Mouse (Mus musculus) embryonic facial prominence, embryonic 14.5 days (tissue): ENCODE data around the gene Pld6. TPM values are rescaled to one million over a fixed set of nuclear protein-coding genes. Genes with fewer than 3 reads are reported as not detected.
"Not testable (repeated sequence)": the region's sequence is repeated elsewhere in the genome, so short reads cannot be mapped to it uniquely, and the experiment has no call there.

Experiments used
- ATAC-seq: fragments of 200-750 bp; cut with Nextera tagmentation; 2 replicates; pipeline ENCODE4 v1.8.0; 2017; ENCODE audit warnings: low read depth, moderate number of reproducible peaks, moderate TSS enrichment
- DNase-seq: peaks from one replicate; pipeline ENCODE4 v3.0.0-alpha.2; 2015; ENCODE audit warnings: low spot score
- H3K27ac ChIP-seq: fragments of 300-500 bp; sonication (generic); replicated peaks from 2 replicates; pipeline ENCODE4 v1.5.1; 2014; ENCODE audit warnings: low read depth, mild to moderate bottlenecking, low read length, moderate library complexity
- H3K27me3 ChIP-seq: fragments of 300-500 bp; sonication (generic); replicated peaks from 2 replicates; pipeline ENCODE4 v1.6.1; 2014; ENCODE audit warnings: low read length; ENCODE audit not compliant: control insufficient read depth, insufficient read depth
- H3K36me3 ChIP-seq: fragments of 300-500 bp; sonication (generic); 2 replicates; pipeline ENCODE4 v1.6.1; 2014; ENCODE audit warnings: low read length, mixed read lengths; ENCODE audit not compliant: control insufficient read depth, insufficient read depth
- H3K4me1 ChIP-seq: fragments of 300-500 bp; sonication (generic); 2 replicates; pipeline ENCODE4 v1.6.1; 2014; ENCODE audit warnings: antibody characterized with exemption, low read length; ENCODE audit not compliant: control insufficient read depth, insufficient read depth
- H3K4me2 ChIP-seq: fragments of 300-500 bp; sonication (generic); 2 replicates; pipeline ENCODE4 v1.6.1; 2014; ENCODE audit warnings: low read depth, mild to moderate bottlenecking, low read length, moderate library complexity, mixed read lengths
- H3K4me3 ChIP-seq: fragments of 300-500 bp; sonication (generic); 2 replicates; pipeline ENCODE4 v1.5.1; 2014; ENCODE audit warnings: low read depth, mild to moderate bottlenecking, low read length
- H3K9ac ChIP-seq: fragments of 300-500 bp; sonication (generic); 2 replicates; pipeline ENCODE4 v1.6.1; 2014; ENCODE audit warnings: low read depth, mild to moderate bottlenecking, low read length, moderate library complexity, mixed read lengths
- H3K9me3 ChIP-seq: fragments of 300-500 bp; sonication (generic); 2 replicates; pipeline ENCODE4 v1.6.1; 2016; ENCODE audit warnings: low read length; ENCODE audit not compliant: control insufficient read depth
- WGBS: fragments of 180-500 bp; shearing (Covaris S2); extraction: QIAGEN DNeasy Blood & Tissue Kit; methylation state at CpG from one replicate; pipeline ENCODE4 v1.1.7; 2014; 5-methylcytosine and 5-hydroxymethylcytosine counted together
- polyA plus RNA-seq: library from polyadenylated mRNA; unstranded; fragments of >200 nt; fragmentation: Nextera tagmentation; extraction: Ambion mirVana; gene quantifications from 2 replicates; pipeline ENCODE4 v1.2.1, GENCODE M21; 2014

Pld6 gene
- polyA plus RNA-seq, 1 experiment from 2014 or later = 1.3 TPM

DNA sequence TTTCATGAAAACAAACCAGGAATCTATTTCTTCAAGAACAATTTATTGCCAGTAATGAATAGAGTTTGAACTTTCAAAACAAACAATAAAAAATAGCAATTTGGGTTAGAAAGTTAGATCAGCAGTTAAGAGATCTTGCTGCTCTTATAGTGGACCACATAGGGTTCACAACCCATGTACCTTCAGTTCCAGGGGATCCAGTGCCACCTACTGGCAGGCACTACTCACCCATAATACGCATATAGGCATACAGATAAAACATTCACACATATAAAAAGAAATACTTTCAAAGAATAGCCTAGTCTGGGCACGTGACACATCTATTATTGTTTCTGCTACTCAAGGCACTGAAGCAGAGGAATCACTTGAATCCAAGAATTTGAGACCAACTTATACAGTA lies 40.8 kb downstream of the Pld6 start:
- no peaks in the 10 kb centered on the region for H3K9me3 ChIP-seq
- no peak overlapping the region for H3K9ac ChIP-seq
- H3K36me3 ChIP-seq = peaks cover 78% of the 10 kb centered on the region
- H3K4me3 ChIP-seq = no peak overlapping the region
- ATAC-seq (no peak), DNase-seq (peak; percentile 53)
- H3K27ac ChIP-seq = no peak overlapping the region
- WGBS = 88% methylated on average over 2 of the region's 2 CpGs
- H3K4me1 ChIP-seq = no peaks in the 10 kb centered on the region
- H3K4me2 ChIP-seq = no peak overlapping the region
- no peaks in the 10 kb centered on the region for H3K27me3 ChIP-seq

DNA sequence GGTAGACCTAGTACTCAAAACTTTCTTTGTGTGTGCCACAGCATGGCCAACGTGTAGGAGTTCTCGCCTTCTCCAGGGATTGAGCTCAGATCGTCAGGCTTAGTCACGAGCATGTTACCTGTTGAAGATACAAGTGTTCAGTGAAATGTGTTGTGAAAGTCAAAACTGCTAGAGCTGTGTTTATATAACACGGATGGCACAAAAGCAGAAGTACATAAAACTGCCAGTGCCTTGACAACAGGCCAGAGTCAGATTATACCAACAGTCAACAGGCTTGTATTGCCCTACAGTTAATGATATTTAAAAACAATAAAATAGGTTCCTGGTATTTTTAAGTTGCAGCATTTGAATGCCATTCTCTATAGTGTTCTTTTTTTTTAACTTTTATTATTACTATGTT lies 41.6 kb downstream of the Pld6 start:
- DNase-seq (no peak), ATAC-seq (no peak)
- H3K4me2 ChIP-seq = no peak overlapping the region
- peaks cover 81% of the 10 kb centered on the region for H3K36me3 ChIP-seq
- no peak overlapping the region for H3K27ac ChIP-seq
- no peaks in the 10 kb centered on the region for H3K4me1 ChIP-seq
- no peak overlapping the region for H3K9ac ChIP-seq
- H3K4me3 ChIP-seq = no peak overlapping the region
- no peaks in the 10 kb centered on the region for H3K27me3 ChIP-seq
- WGBS = 93% methylated on average over 5 of the region's 5 CpGs
- H3K9me3 ChIP-seq = no peaks in the 10 kb centered on the region

- DNase-seq (peak; percentile 8), ATAC-seq (no peak)
- 90% methylated on average over 4 of the region's 4 CpGs for WGBS
- Histone ChIP-seq H3K4me1 (no peaks in the 10 kb centered on the region), H3K4me2 (no peak overlapping the region), H3K36me3 (peaks cover 84% of the 10 kb centered on the region), H3K27ac (no peak overlapping the region), H3K27me3 (no peaks in the 10 kb centered on the region), H3K4me3 (no peak overlapping the region), H3K9ac (no peak overlapping the region), H3K9me3 (no peaks in the 10 kb centered on the region)
These were observed 43.1 kb downstream of the Pld6 start for GRCm38 (mm10) chr11:59744374-59744773.

DNA sequence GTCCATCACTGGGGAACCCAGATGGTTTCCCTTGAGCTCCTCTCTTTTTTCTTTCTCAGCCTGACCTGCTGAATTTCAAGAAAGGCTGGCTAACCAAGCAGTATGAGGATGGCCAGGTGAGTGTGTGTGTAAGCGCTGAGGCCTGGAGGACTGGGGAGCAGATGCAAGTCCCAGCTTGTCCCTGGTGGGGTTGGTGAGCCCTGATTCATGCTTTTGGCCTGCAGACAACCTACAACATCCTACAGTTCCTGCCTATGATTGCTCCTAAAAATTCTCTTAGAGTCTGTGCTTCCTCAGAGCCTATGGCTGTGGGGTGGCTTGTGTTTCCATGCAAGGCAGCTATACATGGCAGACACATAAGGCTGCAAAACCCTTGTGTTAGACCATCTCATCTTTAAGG lies 43.7 kb downstream of the Pld6 start:
- Histone ChIP-seq H3K36me3 (peaks cover 84% of the 10 kb centered on the region), H3K27ac (no peak overlapping the region), H3K27me3 (no peaks in the 10 kb centered on the region), H3K9ac (no peak overlapping the region), H3K4me2 (no peak overlapping the region), H3K4me1 (no peaks in the 10 kb centered on the region), H3K9me3 (no peaks in the 10 kb centered on the region), H3K4me3 (no peak overlapping the region)
- ATAC-seq (no peak), DNase-seq (peak; percentile 3)
- 89% methylated on average over 1 of the region's 1 CpGs for WGBS

DNA sequence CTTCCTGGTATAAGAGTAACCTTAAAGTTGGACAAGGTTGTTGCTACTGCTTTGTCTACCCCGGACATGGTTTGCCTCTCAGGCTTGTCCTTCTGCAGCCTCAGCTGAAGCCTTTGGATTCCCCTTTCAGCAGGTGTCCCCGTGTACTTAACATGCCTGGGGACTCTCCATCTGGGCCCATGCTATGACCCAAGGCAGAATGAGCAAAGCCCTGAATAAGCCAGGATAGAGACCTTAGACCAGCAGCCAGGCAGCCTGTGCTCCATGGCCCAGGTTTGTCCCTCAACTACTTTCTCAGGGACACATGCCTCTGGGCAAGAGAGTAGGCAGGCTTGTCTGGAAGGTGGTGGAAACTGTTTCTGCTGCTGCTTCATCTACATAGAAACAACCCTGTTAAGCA lies 44.1 kb downstream of the Pld6 start:
- Histone ChIP-seq H3K4me2 (no peak overlapping the region), H3K9me3 (no peaks in the 10 kb centered on the region), H3K9ac (no peak overlapping the region), H3K27me3 (no peaks in the 10 kb centered on the region), H3K27ac (no peak overlapping the region), H3K4me1 (no peaks in the 10 kb centered on the region), H3K4me3 (no peak overlapping the region), H3K36me3 (peaks cover 84% of the 10 kb centered on the region)
- ATAC-seq = no peak
- 76% methylated on average over 2 of the region's 2 CpGs for WGBS
- DNase-seq = no peak

DNA sequence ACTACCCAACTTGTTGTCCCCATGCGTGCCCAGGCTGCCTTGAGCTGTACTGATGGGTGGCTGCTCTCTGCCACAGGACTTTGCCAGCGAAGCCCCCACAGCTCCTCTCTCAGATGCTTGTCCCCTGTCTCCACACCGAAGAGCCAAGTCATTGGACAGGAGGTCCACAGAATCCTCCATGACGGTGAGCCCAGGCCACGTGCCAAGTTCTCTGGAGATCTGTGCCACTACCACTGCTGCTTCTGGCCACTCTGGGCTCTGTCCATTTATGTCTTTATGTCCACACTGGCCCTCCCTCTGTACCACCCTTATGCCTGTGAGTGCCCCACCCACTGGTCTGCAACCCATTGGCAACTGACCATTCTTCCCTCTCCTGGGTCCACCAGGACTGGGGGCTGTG lies 45.5 kb downstream of the Pld6 start:
- H3K4me3 ChIP-seq = no peak overlapping the region
- H3K27ac ChIP-seq = no peak overlapping the region
- H3K36me3 ChIP-seq = peaks cover 88% of the 10 kb centered on the region
- H3K9me3 ChIP-seq = no peaks in the 10 kb centered on the region
- H3K4me1 ChIP-seq = no peaks in the 10 kb centered on the region
- H3K4me2 ChIP-seq = no peak overlapping the region
- H3K9ac ChIP-seq = no peak overlapping the region
- no peaks in the 10 kb centered on the region for H3K27me3 ChIP-seq
- WGBS = 95% methylated on average over 5 of the region's 5 CpGs
- ATAC-seq (no peak), DNase-seq (no peak)

GRCm38 (mm10) chr11:59739996-59740395 lies 47.4 kb downstream of the Pld6 start:
- Histone ChIP-seq H3K4me1 (no peaks in the 10 kb centered on the region), H3K4me2 (no peak overlapping the region), H3K4me3 (no peak overlapping the region), H3K36me3 (peaks cover 94% of the 10 kb centered on the region), H3K9ac (no peak overlapping the region), H3K27me3 (no peaks in the 10 kb centered on the region), H3K9me3 (no peaks in the 10 kb centered on the region), H3K27ac (no peak overlapping the region)
- 90% methylated on average over 2 of the region's 2 CpGs for WGBS
- DNase-seq = no peak
- no peak for ATAC-seq

DNA sequence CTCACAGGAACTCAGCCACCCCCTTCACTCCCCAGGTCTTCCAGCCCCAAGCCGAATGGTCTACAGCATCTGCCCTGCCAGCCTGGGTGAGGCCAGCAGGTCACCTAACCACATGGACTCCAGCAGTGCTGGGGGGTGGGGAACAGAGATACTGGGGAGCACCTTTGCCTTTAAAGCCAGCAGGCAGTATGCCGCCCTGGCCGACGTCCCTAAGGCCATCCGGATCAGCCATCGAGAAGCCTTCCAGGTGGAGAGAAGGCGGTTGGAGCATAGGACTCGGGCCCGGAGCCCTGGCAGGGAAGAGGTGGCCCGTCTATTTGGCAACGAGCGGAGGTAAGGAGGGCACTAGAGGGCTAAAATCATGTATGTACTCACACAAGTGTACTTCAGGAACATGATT lies 50.2 kb downstream of the Pld6 start:
- WGBS = 89% methylated on average over 12 of the region's 12 CpGs
- ATAC-seq (no peak), DNase-seq (no peak)
- no peak overlapping the region for H3K27ac ChIP-seq
- peaks cover 85% of the 10 kb centered on the region for H3K36me3 ChIP-seq
- no peaks in the 10 kb centered on the region for H3K9me3 ChIP-seq
- no peaks in the 10 kb centered on the region for H3K4me1 ChIP-seq
- no peak overlapping the region for H3K9ac ChIP-seq
- no peak overlapping the region for H3K4me2 ChIP-seq
- H3K4me3 ChIP-seq = no peak overlapping the region
- no peaks in the 10 kb centered on the region for H3K27me3 ChIP-seq

- not testable (repeated sequence) for H3K9me3 ChIP-seq, H3K4me3 ChIP-seq, H3K4me1 ChIP-seq, H3K4me2 ChIP-seq, H3K27me3 ChIP-seq, DNase-seq, H3K27ac ChIP-seq, H3K9ac ChIP-seq, ATAC-seq
- 82% methylated on average over 4 of the region's 4 CpGs for WGBS
- peaks cover 78% of the 10 kb centered on the region for H3K36me3 ChIP-seq
These were observed 51.5 kb downstream of the Pld6 start for GRCm38 (mm10) chr11:59735938-59736337.
